Mouse (Mus musculus): ENCODE data around the gene Tubd1.

Gene Tubd1

GRCm38 (mm10) chr11:86544639-86545299 is at the start of gene Tubd1, which contains the start of gene Rps6kb1:
TSS of gene Tubd1 (plus strand) at chr11:86544991.
TSS of gene Rps6kb1 (minus strand) at chr11:86544805.
- ChIA-PET POLR2A (interaction anchor here (0.5 to 3.3 kb wide), 135 partner anchors 8 to 1697 kb away, joined by 3 to 41 read pairs (median 4); partner anchors contain the start of genes Cltc (in 3 of the 4), Ints2 (in 3 of the 4), Ptrh2 (in 3 of the 4) and Rnft1 (in 3 of the 4)), CTCF (interaction anchor here (0.6 to 1.8 kb wide), 12 partner anchors 11 to 466 kb away, joined by 3 to 15 read pairs (median 4); no protein-coding TSS in a partner anchor)

- ChIA-PET POLR2A (no interaction called here), CTCF (no interaction called here)
These were observed 47.4 kb upstream of the Tubd1 start for GRCm38 (mm10) chr11:86497356-86497755.

GRCm38 (mm10) chr11:86497908-86498307 is 46.9 kb upstream of the Tubd1 start:
- ChIA-PET CTCF (interaction anchor here in 1 of 4 experiments (0.6 kb wide), 1 partner anchor 225 kb away, joined by 5 read pairs; no protein-coding TSS in a partner anchor), POLR2A (interaction anchor here in 1 of 4 experiments (1.5 to 1.6 kb wide), 2 partner anchors 46 to 73 kb away, joined by 3 to 7 read pairs; no protein-coding TSS in a partner anchor)

- CTCF ChIA-PET, result interaction anchor here in 1 of 4 experiments (0.7 kb wide), 1 partner anchor 763 kb away, joined by 4 read pairs; no protein-coding TSS in a partner anchor
- POLR2A ChIA-PET, result interaction anchor here in 1 of 4 experiments (0.6 to 4.0 kb wide), 10 partner anchors 10 to 925 kb away, joined by 3 to 18 read pairs (median 4); partner anchors contain the start of gene Rnft1
These were observed 44.0 kb upstream of the Tubd1 start for GRCm38 (mm10) chr11:86500795-86501194.

GRCm38 (mm10) chr11:86503121-86503520 is 41.7 kb upstream of the Tubd1 start:
- ChIA-PET CTCF (interaction anchor here in 1 of 4 experiments (0.7 kb wide), 1 partner anchor 32 kb away, joined by 8 read pairs; no protein-coding TSS in a partner anchor), POLR2A (interaction anchor here in 3 of 4 experiments (0.5 to 4.0 kb wide), 12 partner anchors 12 to 1629 kb away, joined by 3 to 18 read pairs (median 3); partner anchors contain the start of genes Rps6kb1 (in 2 of the 3) and Tubd1 (in 2 of the 3))

GRCm38 (mm10) chr11:86507334-86507733 is 37.5 kb upstream of the Tubd1 start:
- CTCF ChIA-PET, result interaction anchor here in 1 of 4 experiments (0.6 kb wide), 1 partner anchor 860 kb away, joined by 3 read pairs; no protein-coding TSS in a partner anchor
- POLR2A ChIA-PET, result interaction anchor here in 2 of 4 experiments (0.6 to 1.3 kb wide), 2 partner anchors 15 to 80 kb away, joined by 3 to 4 read pairs; no protein-coding TSS in a partner anchor

- ChIA-PET POLR2A (interaction anchor here in 2 of 4 experiments (0.6 to 2.9 kb wide), 4 partner anchors 20 to 319 kb away, joined by 3 to 10 read pairs (median 4); partner anchors contain the start of genes Rps6kb1 (in 1 of the 2) and Tubd1 (in 1 of the 2)), CTCF (interaction anchor here in 2 of 4 experiments (0.6 to 1.2 kb wide), 2 partner anchors 146 to 861 kb away, joined by 3 to 4 read pairs; no protein-coding TSS in a partner anchor)
These were observed 36.8 kb upstream of the Tubd1 start for GRCm38 (mm10) chr11:86507991-86508390.

- POLR2A ChIA-PET, result interaction anchor here in 1 of 4 experiments (0.8 to 4.0 kb wide), 6 partner anchors 11 to 167 kb away, joined by 3 to 22 read pairs (median 4); partner anchors contain the start of genes Ptrh2, Rps6kb1, Tubd1 and Vmp1
- CTCF ChIA-PET, result no interaction called here
These were observed 28.2 kb upstream of the Tubd1 start for GRCm38 (mm10) chr11:86516620-86517019.

- POLR2A ChIA-PET, result interaction anchor here in 1 of 4 experiments (1.1 to 1.7 kb wide), 3 partner anchors 14 to 27 kb away, joined by 3 to 5 read pairs (median 4); partner anchors contain the start of genes Rps6kb1 and Tubd1
- CTCF ChIA-PET, result no interaction called here
These were observed 27.6 kb upstream of the Tubd1 start for GRCm38 (mm10) chr11:86517229-86517628.

GRCm38 (mm10) chr11:86519751-86520150 is 25.0 kb upstream of the Tubd1 start:
- CTCF ChIA-PET, result no interaction called here
- POLR2A ChIA-PET, result interaction anchor here in 2 of 4 experiments (0.9 to 2.7 kb wide), 3 partner anchors 10 to 25 kb away, joined by 3 to 10 read pairs (median 4); partner anchors contain the start of genes Rps6kb1 (in 2 of the 2) and Tubd1 (in 2 of the 2)

- ChIA-PET CTCF (interaction anchor here in 1 of 4 experiments (0.6 kb wide), 1 partner anchor 12 kb away, joined by 4 read pairs; no protein-coding TSS in a partner anchor), POLR2A (interaction anchor here in 3 of 4 experiments (0.7 to 1.2 kb wide), 5 partner anchors 17 to 877 kb away, joined by 3 read pairs; partner anchors contain the start of gene Rps6kb1 (in 2 of the 3))
These were observed 17.3 kb upstream of the Tubd1 start for GRCm38 (mm10) chr11:86527528-86527927.

- POLR2A ChIA-PET, result interaction anchor here in 3 of 4 experiments (0.8 to 4.1 kb wide), 4 partner anchors 11 to 576 kb away, joined by 4 to 19 read pairs (median 14); partner anchors contain the start of genes Rps6kb1 (in 2 of the 3), Tubd1 (in 2 of the 3) and Prr11 (in 1 of the 3)
These were observed 12.0 kb upstream of the Tubd1 start for GRCm38 (mm10) chr11:86532834-86533233.

GRCm38 (mm10) chr11:86533302-86533701 is 11.5 kb upstream of the Tubd1 start:
- CTCF ChIA-PET, result interaction anchor here in 3 of 4 experiments (0.6 to 3.9 kb wide), 7 partner anchors 11 to 488 kb away, joined by 3 to 14 read pairs (median 3); partner anchors contain the start of genes Rps6kb1 (in 1 of the 3) and Tubd1 (in 1 of the 3)
- POLR2A ChIA-PET, result interaction anchor here (0.5 to 4.1 kb wide), 6 partner anchors 11 to 575 kb away, joined by 3 to 19 read pairs (median 5); partner anchors contain the start of genes Rps6kb1 (in 4 of the 4), Tubd1 (in 4 of the 4) and Prr11 (in 1 of the 4)

More at GRCm38 (mm10) chr11:86532834-86533233, 12.0 kb upstream of the Tubd1 start:
- CTCF ChIA-PET, result interaction anchor here in 3 of 4 experiments (0.6 to 3.9 kb wide), 7 partner anchors 11 to 488 kb away, joined by 3 to 14 read pairs (median 3); partner anchors contain the start of genes Rps6kb1 (in 1 of the 3) and Tubd1 (in 1 of the 3)

- ChIA-PET CTCF (interaction anchor here in 1 of 4 experiments (3.9 kb wide), 1 partner anchor 10 kb away, joined by 14 read pairs; the partner anchor contains the start of genes Rps6kb1 and Tubd1), POLR2A (interaction anchor here (0.8 to 4.1 kb wide), 7 partner anchors 10 to 42 kb away, joined by 3 to 27 read pairs (median 6); partner anchors contain the start of genes Rps6kb1 (in 4 of the 4) and Tubd1 (in 4 of the 4))
These were observed 10.4 kb upstream of the Tubd1 start for GRCm38 (mm10) chr11:86534201-86534910.

GRCm38 (mm10) chr11:86538786-86539185 is 6.0 kb upstream of the Tubd1 start:
- ChIA-PET POLR2A (interaction anchor here in 2 of 4 experiments (0.8 to 1.3 kb wide), 3 partner anchors 15 to 55 kb away, joined by 3 to 4 read pairs (median 4); no protein-coding TSS in a partner anchor), CTCF (no interaction called here)

GRCm38 (mm10) chr11:86539716-86540475 is 4.9 kb upstream of the Tubd1 start:
- CTCF ChIA-PET, result interaction anchor here in 2 of 4 experiments (0.5 to 0.7 kb wide), 3 partner anchors 12 to 797 kb away, joined by 4 to 6 read pairs (median 5); no protein-coding TSS in a partner anchor

More at GRCm38 (mm10) chr11:86539716-86540475, 4.9 kb upstream of the Tubd1 start:
- POLR2A ChIA-PET, result interaction anchor here in 3 of 4 experiments (0.7 to 2.0 kb wide), 7 partner anchors 15 to 55 kb away, joined by 3 to 5 read pairs (median 3); no protein-coding TSS in a partner anchor

All from embryonic stem cell, embryonic (primary cell).